In genomic region chr15:83870936-83871335, GRCm38 (mm10) we compare ENCODE assay signal across 10 mouse cellular contexts.
DNase-seq lines count a peak whose midpoint lies in the region; ATAC-seq and TF ChIP-seq lines count a peak whose summit lies in the region.
"Had no signal": no experiment of that assay in that cellular context is flagged by ENCODE, and none has a peak within 500 bp of the region (broad histone marks: within the 10 kb centered on the region; RNA-seq: fewer than 3 reads in every experiment).

No protein-coding gene starts in this region.

- no peak for TF ChIP-seq POLR2A in thymus, adult 2 months (IDR thresholded peaks at IDR 0.05; ENCODE audit: control insufficient read depth, extremely low read depth, insufficient read depth, low read length, poor library complexity)

- 16% methylated on average over 17 of the region's 17 CpGs for WGBS in thymus, adult 2 months
- 11% methylated on average over 17 of the region's 17 CpGs for WGBS in forebrain, embryonic 12.5 days

- H3K27me3 ChIP-seq in thymus, adult 2 months (ENCODE audit: control insufficient read depth, insufficient read depth, low read length), result no peaks in the 10 kb centered on the region
- H3K27me3 ChIP-seq in forebrain, embryonic 12.5 days, result peaks cover 21% of the 10 kb centered on the region

- no peaks in the 10 kb centered on the region for H3K9me3 ChIP-seq in forebrain, embryonic 12.5 days

- H3K9ac ChIP-seq in forebrain, embryonic 12.5 days, result no peak overlapping the region

- peak overlapping the region; percentile 35 for H3K4me2 ChIP-seq in forebrain, embryonic 12.5 days

- peak; percentile 44 for DNase-seq in kidney, postnatal 10 days
- DNase-seq in kidney, postnatal 25 days, result no peak
- DNase-seq in thymus, adult 2 months, result peak; percentile 5
- DNase-seq in thymus, adult 18-20 months, result no peak
- peak; percentile 62 for DNase-seq in retina, postnatal 1 day
- DNase-seq in gastrocnemius, postnatal 36 days, result no peak
- DNase-seq: adrenal gland, adult 8-10 months; cerebellum, adult 11 months; heart, adult 2 months had no signal

- H3K4me3 ChIP-seq in thymus, adult 2 months (ENCODE audit: control insufficient read depth, insufficient read depth, low read length), result no peak overlapping the region
- H3K4me3 ChIP-seq in forebrain, embryonic 12.5 days (replicated peaks), result no peak overlapping the region
- H3K4me3 ChIP-seq: heart, adult 2 months had no signal

- ATAC-seq in forebrain, embryonic 12.5 days (ENCODE audit: low FRiP score), result no peak

- intact Hi-C loops in gastrocnemius, postnatal 36 days (cut with DNase I), result no loop called here

- H3K4me1 ChIP-seq in thymus, adult 2 months (replicated peaks; ENCODE audit: control insufficient read depth, insufficient read depth, low read length), result no peaks in the 10 kb centered on the region
- H3K4me1 ChIP-seq in forebrain, embryonic 12.5 days, result peaks cover 8% of the 10 kb centered on the region

- TF ChIP-seq CTCF in thymus, adult 2 months (IDR thresholded peaks at IDR 0.05; ENCODE audit: borderline replicate concordance, control insufficient read depth, extremely low read depth, insufficient read depth, low read length, poor library complexity), result no peak

- no peak overlapping the region for H3K27ac ChIP-seq in thymus, adult 2 months (ENCODE audit: control insufficient read depth, insufficient read depth, low read length)
- no peak overlapping the region for H3K27ac ChIP-seq in forebrain, embryonic 12.5 days
- H3K27ac ChIP-seq: heart, adult 2 months had no signal

- no peaks in the 10 kb centered on the region for H3K36me3 ChIP-seq in thymus, adult 2 months (ENCODE audit: control insufficient read depth, insufficient read depth, low read length)
- H3K36me3 ChIP-seq in forebrain, embryonic 12.5 days (replicated peaks), result no peaks in the 10 kb centered on the region

Comparison
In these comparisons a context has a peak if more than half of its experiments do, and no peak if none do; other contexts are left out.
1. DNase-seq: peak in kidney, postnatal 10 days (single experiment), thymus, adult 2 months (single experiment) and retina, postnatal 1 day (single experiment); none in kidney, postnatal 25 days (0 of 2), thymus, adult 18-20 months (0 of 2) and gastrocnemius, postnatal 36 days (0 of 2).